Mouse (Mus musculus) E14TG2a.4 (cell line): ENCODE results near the gene Prpsap1.

Source experiments
- H3K27me3 ChIP-seq: 2 replicates; pipeline ENCODE4 v1.6.1; 2014; ENCODE audit warnings: low read length, control low read depth; ENCODE audit not compliant: insufficient read depth
- H3K36me3 ChIP-seq: 2 replicates; pipeline ENCODE4 v1.6.1; 2014; ENCODE audit warnings: low read length, control low read depth; ENCODE audit not compliant: insufficient read depth
- H3K4me1 ChIP-seq: replicated peaks from 2 replicates; pipeline ENCODE4 v1.6.1; 2014; ENCODE audit warnings: low read depth, low read length, control low read depth
- H3K4me3 ChIP-seq: replicated peaks from 2 replicates; pipeline ENCODE4 v1.5.1; 2014; ENCODE audit warnings: mild to moderate bottlenecking, low read length
- H3K9me3 ChIP-seq: 2 replicates; pipeline ENCODE4 v1.6.1; 2014; ENCODE audit warnings: low read length, control low read depth
- CTCF ChIP-seq: conservative IDR thresholded peaks from 2 replicates; pipeline ENCODE4 v1.5.1; 2014; ENCODE audit warnings: low read length
- NANOG ChIP-seq: IDR thresholded peaks from 2 replicates; pipeline ENCODE4 v1.6.1; 2014; ENCODE audit warnings: borderline replicate concordance, low read length, mixed read lengths
- POU5F1 ChIP-seq: IDR thresholded peaks from 2 replicates; pipeline ENCODE4 v1.6.1; 2014; ENCODE audit warnings: low read length, borderline replicate concordance

The Prpsap1 gene

DNA sequence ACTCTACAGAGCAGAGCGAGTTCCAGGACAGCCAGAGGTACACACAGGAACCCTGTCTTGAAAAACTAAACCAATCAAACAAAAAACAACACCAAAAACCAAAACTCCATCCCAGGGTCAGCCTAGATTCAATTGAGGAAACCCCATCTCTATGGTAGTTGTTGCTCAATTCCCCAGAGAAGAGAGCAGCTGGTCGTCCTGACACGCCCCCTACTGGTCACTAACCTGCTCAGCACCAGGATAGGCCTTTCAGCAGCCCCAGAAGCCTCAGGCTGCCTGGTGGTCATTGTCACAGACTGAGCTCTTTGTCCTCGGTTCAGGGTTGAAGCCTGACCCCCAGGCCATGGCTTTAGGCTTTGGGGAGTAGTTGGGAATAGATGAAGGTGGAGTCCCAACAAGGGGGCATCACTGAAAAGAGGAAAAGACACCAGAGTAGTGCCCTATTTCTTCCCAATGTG lies at the start of gene Prpsap1:
Gene Prpsap1, minus strand, starts transcription at position 408 of the 458 bp plus-strand sequence.
- TF ChIP-seq CTCF (peak; percentile 92), NANOG (no peak)
- Histone ChIP-seq H3K4me1 (peaks cover 50% of the 10 kb centered on the region), H3K27me3 (no peaks in the 10 kb centered on the region), H3K4me3 (no peak within 1 kb of the TSS), H3K36me3 (no peaks in the 10 kb centered on the region), H3K9me3 (no peaks in the 10 kb centered on the region)

DNA sequence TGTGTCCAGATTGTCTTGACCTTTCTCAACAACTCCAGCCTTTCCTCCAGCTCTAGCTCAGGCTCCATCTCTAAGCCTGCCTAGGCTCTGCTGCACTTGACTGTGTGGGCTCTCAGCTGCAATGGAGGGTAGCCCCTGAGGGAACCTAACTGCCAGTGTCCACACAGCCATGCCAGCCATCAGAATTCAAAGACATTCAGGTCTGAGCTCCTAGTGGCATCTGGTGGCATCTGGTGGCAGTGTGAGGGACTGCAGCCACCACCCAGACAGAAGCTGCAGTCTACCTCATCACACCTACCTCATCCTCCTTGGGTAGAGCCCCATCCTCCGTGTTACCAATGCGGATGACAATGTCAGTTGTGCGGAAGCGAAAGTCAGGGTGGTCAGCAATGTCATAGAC lies 49.1 kb upstream of the Prpsap1 start:
- Histone ChIP-seq H3K27me3 (no peaks in the 10 kb centered on the region), H3K4me1 (peaks cover 35% of the 10 kb centered on the region), H3K36me3 (peaks cover 100% of the 10 kb centered on the region), H3K9me3 (no peaks in the 10 kb centered on the region), H3K4me3 (no peak overlapping the region)
- TF ChIP-seq POU5F1 (no peak), CTCF (peak; percentile 54), NANOG (no peak)

DNA sequence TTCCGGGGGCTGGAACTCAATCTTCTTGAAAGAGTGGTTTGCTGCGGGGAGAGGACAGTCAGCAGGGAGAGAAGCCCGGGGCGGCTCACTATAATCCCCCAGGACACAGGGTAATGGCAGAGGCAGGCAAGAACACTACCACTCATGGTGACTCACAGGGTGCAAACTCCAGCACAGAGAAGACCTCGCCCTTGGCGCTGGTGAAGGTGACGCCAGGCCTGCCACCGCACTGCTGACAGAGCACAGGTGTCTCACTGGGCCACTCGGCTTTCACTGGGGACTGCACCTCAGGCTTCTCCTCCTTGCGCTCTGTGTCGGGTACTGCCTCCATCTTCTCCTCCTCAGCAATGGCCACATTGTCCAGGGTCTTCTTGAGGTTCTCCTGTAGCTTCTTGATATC lies 47.2 kb upstream of the Prpsap1 start:
- Histone ChIP-seq H3K27me3 (no peaks in the 10 kb centered on the region), H3K4me3 (no peak overlapping the region), H3K9me3 (no peaks in the 10 kb centered on the region), H3K4me1 (peaks cover 39% of the 10 kb centered on the region), H3K36me3 (peaks cover 93% of the 10 kb centered on the region)
- no peak for TF ChIP-seq CTCF
- TF ChIP-seq NANOG: no peak
- TF ChIP-seq POU5F1: no peak

DNA sequence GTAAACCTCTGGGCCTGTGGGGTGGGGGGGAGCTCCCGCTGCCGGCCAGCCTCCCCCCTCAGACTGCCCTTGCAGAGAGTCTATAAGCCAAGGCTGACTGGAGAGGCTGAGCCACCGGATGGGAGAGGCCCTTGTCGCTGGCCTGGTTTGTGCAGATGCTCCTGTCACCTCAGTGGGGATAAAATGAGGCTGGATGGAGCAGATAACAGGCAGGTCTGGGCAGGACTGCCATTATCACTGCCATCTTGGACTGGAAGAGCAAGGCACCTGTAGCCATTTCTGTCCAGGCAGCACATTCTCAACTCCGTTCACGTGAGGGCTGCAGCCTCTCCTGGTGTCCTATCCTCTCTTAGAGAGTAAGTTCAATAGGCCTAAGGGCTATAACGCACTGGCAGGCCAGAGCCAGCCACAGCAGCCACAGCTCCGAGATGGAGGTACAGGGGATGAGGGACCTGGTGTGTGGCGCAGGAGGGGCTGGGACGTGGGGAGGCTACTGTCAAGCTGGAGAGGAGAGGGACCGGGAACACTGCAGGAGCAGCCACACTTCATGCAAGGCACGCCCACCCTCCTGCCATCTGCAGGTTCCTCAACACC lies 44.2 kb upstream of the Prpsap1 start:
- no peak for TF ChIP-seq NANOG
- TF ChIP-seq POU5F1: no peak
- TF ChIP-seq CTCF: no peak
- no peaks in the 10 kb centered on the region for H3K9me3 ChIP-seq
- H3K27me3 ChIP-seq: peaks cover 22% of the 10 kb centered on the region
- peaks cover 64% of the 10 kb centered on the region for H3K36me3 ChIP-seq
- no peak overlapping the region for H3K4me3 ChIP-seq
- peaks cover 66% of the 10 kb centered on the region for H3K4me1 ChIP-seq

DNA sequence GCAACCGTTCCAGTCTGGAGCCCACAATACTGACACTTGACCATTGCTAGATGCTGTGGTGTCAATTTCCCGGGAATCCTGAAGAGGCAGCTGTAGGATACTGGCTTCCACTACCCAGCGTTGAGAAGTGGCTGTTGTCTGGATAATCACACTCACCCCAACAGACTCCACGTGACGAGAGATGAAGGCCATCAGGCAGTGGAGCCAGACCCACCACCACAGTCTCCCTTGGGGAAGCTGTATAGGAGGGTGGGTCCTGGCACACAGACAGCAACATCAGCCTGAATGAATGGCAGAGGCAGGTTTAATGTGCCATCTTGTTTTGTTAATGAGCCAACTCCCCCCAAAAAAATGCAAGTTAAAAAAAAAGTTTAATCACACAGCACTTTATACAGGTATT lies 43.4 kb upstream of the Prpsap1 start:
- Histone ChIP-seq H3K36me3 (peaks cover 56% of the 10 kb centered on the region), H3K4me1 (peaks cover 71% of the 10 kb centered on the region), H3K4me3 (no peak overlapping the region), H3K9me3 (no peaks in the 10 kb centered on the region), H3K27me3 (peaks cover 31% of the 10 kb centered on the region)
- TF ChIP-seq NANOG (no peak), CTCF (no peak), POU5F1 (no peak)

DNA sequence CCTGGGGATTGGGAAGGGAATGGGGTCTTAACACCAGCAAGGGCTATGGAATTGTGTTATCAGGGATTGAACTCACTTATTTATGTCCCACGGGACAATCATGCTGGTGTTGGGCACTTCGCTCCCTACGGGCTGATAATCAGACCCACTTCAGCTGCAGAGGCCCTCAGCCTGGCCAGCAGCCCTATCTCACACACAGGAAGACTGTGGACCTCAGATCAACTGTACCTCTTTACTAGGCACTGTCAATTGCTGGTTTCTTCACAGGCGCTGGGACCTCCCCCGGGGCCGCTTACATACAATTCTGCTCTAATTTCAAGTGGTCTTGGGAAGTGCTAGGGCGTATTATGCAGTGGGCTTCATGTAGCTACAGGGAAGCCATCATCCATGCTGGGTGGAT lies 42.7 kb upstream of the Prpsap1 start:
- Histone ChIP-seq H3K27me3 (peaks cover 38% of the 10 kb centered on the region), H3K4me1 (peaks cover 78% of the 10 kb centered on the region), H3K4me3 (no peak overlapping the region), H3K36me3 (peaks cover 48% of the 10 kb centered on the region), H3K9me3 (no peaks in the 10 kb centered on the region)
- TF ChIP-seq POU5F1 (no peak), CTCF (no peak), NANOG (no peak)

DNA sequence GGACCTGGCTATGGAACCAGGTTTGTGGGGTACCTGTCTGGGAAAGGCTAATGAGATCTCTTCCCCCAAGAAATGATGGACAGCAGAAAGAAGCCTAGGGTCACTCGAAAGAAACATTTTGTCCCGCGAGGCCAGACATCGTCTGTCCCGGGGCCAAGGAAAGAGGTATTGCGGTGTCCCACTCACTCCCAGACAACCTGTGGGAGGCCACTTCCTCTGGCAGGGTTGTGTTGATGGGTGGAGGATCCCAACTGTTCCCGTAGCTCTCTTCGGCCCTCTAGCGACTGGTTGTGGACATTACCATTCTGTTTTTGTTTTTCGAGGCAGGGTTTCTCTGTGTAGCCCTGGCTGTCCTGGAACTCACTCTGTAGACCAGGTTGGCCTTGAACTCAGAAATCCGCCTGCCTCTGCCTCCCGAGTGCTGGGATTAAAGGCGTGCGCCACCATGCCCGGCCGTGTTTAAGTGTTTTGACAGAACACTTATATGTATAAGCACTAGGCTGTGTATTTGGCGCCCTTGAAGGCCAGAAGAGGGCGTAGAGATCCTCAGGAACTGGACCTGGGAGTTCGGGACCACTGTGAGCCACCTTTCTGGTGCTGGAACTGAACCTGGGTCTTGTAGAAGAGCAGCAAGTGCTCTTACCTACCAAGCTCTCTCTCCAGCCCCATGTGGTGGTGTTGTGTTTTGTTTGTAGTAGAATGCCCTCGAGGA lies 40.3 kb upstream of the Prpsap1 start:
- no peak for TF ChIP-seq NANOG
- TF ChIP-seq CTCF: peak; percentile 63
- TF ChIP-seq POU5F1: no peak
- no peaks in the 10 kb centered on the region for H3K9me3 ChIP-seq
- H3K4me1 ChIP-seq: peaks cover 81% of the 10 kb centered on the region
- H3K36me3 ChIP-seq: peaks cover 25% of the 10 kb centered on the region
- peak overlapping the region; percentile 83 for H3K4me3 ChIP-seq
- H3K27me3 ChIP-seq: peaks cover 59% of the 10 kb centered on the region

DNA sequence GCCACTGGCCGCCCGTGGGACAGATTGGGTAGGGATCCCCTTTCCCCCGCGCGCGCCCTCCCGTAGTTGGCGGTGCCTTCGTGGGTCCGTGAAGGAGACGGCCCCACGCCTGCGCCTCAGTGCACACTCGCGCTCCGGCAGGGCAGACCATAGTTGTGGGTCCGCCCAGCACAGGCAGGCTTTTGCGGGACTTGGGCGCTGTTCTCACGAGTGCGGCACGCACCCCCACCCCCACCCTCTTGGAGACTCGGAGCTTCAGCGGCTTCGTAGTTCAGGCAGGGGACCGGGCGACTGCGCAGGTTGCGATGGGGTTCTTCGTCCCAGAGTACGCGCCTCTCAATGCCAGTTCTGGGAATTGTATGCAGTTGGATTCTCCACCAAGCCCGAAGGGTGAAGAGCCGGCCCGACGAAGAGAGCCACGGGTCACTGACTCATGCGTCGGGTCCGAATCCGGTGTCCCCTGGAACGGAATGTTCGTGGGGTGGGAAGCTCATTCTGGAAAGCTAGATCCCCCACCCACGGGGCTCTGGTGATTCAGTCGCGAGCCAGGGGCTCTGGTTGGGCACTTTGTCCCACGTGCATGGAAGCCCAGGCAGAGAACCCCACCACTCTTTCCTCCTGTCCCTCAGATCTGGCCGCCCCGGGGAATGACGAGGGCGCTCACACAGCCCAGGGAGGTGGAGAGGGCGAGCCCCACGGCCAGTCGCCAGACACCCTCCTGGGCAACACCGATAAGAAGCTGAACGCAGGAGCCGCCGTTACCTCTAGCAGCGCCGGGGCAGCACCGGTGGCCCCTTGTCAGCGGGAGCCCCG lies 39.5 kb upstream of the Prpsap1 start:
- H3K4me1 ChIP-seq: peaks cover 81% of the 10 kb centered on the region
- peak overlapping the region; percentile 83 for H3K4me3 ChIP-seq
- H3K9me3 ChIP-seq: no peaks in the 10 kb centered on the region
- peaks cover 17% of the 10 kb centered on the region for H3K36me3 ChIP-seq
- H3K27me3 ChIP-seq: peaks cover 67% of the 10 kb centered on the region
- TF ChIP-seq NANOG (no peak), POU5F1 (no peak), CTCF (no peak)
